Mouse (Mus musculus) megakaryocyte progenitor cell, adult 5-6 weeks (primary cell): ENCODE data around the gene Polr3g. TPM values are rescaled to one million over a fixed set of nuclear protein-coding genes. Genes with fewer than 3 reads are reported as not detected.
"Not testable (repeated sequence)": the region's sequence is repeated elsewhere in the genome, so short reads cannot be mapped to it uniquely, and the experiment has no call there.

Source experiments
- ATAC-seq: replicated peaks from 2 replicates; pipeline ENCODE4 v1.8.0; 2016; ENCODE audit warnings: mild to moderate bottlenecking, moderate TSS enrichment, inconsistent platforms; ENCODE audit not compliant: poor library complexity
- total RNA-seq, 2 experiments: library from RNA; stranded (forward) in 1 of 2; stranded (reverse) in 1 of 2; fragments of 157-497, 149-512 nt in 1 of 2; fragments of 200-1000 nt in 1 of 2; gene quantifications; 2 replicates each; pipeline versions ENCODE4 v1.2.3 to v1.2.4; 2015 to 2017

The Polr3g gene
- total RNA-seq, 2 experiments from 2014 or later = 17.9 to 24.9 TPM

GRCm38 (mm10) chr13:81690477-81690876 lies 20.3 kb downstream of the Polr3g start:
- ATAC-seq = peak; percentile 90

- ATAC-seq = no peak
These were observed 21.2 kb downstream of the Polr3g start for GRCm38 (mm10) chr13:81689587-81689986.

GRCm38 (mm10) chr13:81684884-81685283 lies 25.9 kb downstream of the Polr3g start:
- no peak for ATAC-seq

GRCm38 (mm10) chr13:81684258-81684657 lies 26.6 kb downstream of the Polr3g start:
- no peak for ATAC-seq

- ATAC-seq = no peak
These were observed 27.7 kb downstream of the Polr3g start for GRCm38 (mm10) chr13:81683107-81683506.

GRCm38 (mm10) chr13:81675333-81675732 lies 35.5 kb downstream of the Polr3g start:
- no peak for ATAC-seq

- no peak for ATAC-seq
These were observed 43.1 kb downstream of the Polr3g start for GRCm38 (mm10) chr13:81667713-81668112.

GRCm38 (mm10) chr13:81664331-81664698 lies 46.5 kb downstream of the Polr3g start:
- ATAC-seq = no peak

GRCm38 (mm10) chr13:81663566-81664330 lies 47.1 kb downstream of the Polr3g start:
- ATAC-seq = peak; percentile 46; the same call in 1 of the 2 replicates

GRCm38 (mm10) chr13:81658053-81658752 lies 52.6 kb downstream of the Polr3g start:
- peak; percentile 1; the same call in 1 of the 2 replicates for ATAC-seq

GRCm38 (mm10) chr13:81657351-81658052 lies 53.3 kb downstream of the Polr3g start, which contains the start of gene Lysmd3:
Lysmd3 (plus strand) TSS chr13:81657663.
- peak; percentile 90 for ATAC-seq

- no peak for ATAC-seq
These were observed 53.8 kb downstream of the Polr3g start for GRCm38 (mm10) chr13:81657008-81657350.

GRCm38 (mm10) chr13:81656091-81656850 lies 54.5 kb downstream of the Polr3g start:
- ATAC-seq = no peak

GRCm38 (mm10) chr13:81650382-81650781 lies 60.4 kb downstream of the Polr3g start:
- ATAC-seq = not testable (repeated sequence)

- ATAC-seq = peak; percentile 49
These were observed 64.5 kb downstream of the Polr3g start for GRCm38 (mm10) chr13:81646348-81646747.

- no peak for ATAC-seq
These were observed 66.7 kb downstream of the Polr3g start for GRCm38 (mm10) chr13:81644047-81644565.

- peak; percentile 79 for ATAC-seq
These were observed 68.2 kb downstream of the Polr3g start for GRCm38 (mm10) chr13:81642491-81643149.

GRCm38 (mm10) chr13:81641289-81642045 lies 69.3 kb downstream of the Polr3g start:
- peak; percentile 56 for ATAC-seq

- ATAC-seq = no peak
These were observed 69.9 kb downstream of the Polr3g start for GRCm38 (mm10) chr13:81640881-81641280.
